Mouse (Mus musculus) ES-Bruce4 (cell line): Measurements from ENCODE around the gene Car9. TPM values are rescaled to one million over a fixed set of nuclear protein-coding genes. Genes with fewer than 3 reads are reported as not detected.
"Not testable (repeated sequence)": the region's sequence is repeated elsewhere in the genome, so short reads cannot be mapped to it uniquely, and the experiment has no call there.

ENCODE experiments used
- H3K27ac ChIP-seq: 2 replicates; pipeline ENCODE4 v1.5.1; 2012; ENCODE audit warnings: low read length, inconsistent platforms; ENCODE audit not compliant: insufficient read depth
- H3K27me3 ChIP-seq: 2 replicates; pipeline ENCODE4 v1.6.1; 2012; ENCODE audit warnings: mild to moderate bottlenecking, low read length, inconsistent platforms; ENCODE audit not compliant: control insufficient read depth, poor library complexity, insufficient read depth, severe bottlenecking
- H3K36me3 ChIP-seq: 2 replicates; pipeline ENCODE4 v1.6.1; 2012; ENCODE audit warnings: inconsistent platforms, mild to moderate bottlenecking, low read length, moderate library complexity; ENCODE audit not compliant: control insufficient read depth, poor library complexity, insufficient read depth, severe bottlenecking
- H3K4me1 ChIP-seq: one replicate; pipeline ENCODE4 v1.8.1; 2011; ENCODE audit warnings: low read length; ENCODE audit not compliant: control insufficient read depth, insufficient read depth
- H3K4me3 ChIP-seq: 2 replicates; pipeline ENCODE4 v1.5.1; 2011; ENCODE audit warnings: low read depth, mild to moderate bottlenecking, low read length
- H3K9ac ChIP-seq: 2 replicates; pipeline ENCODE4 v1.6.1; 2012; ENCODE audit warnings: low read depth, mild to moderate bottlenecking, inconsistent platforms; ENCODE audit not compliant: poor library complexity, severe bottlenecking
- H3K9me3 ChIP-seq: replicated peaks from 2 replicates; pipeline ENCODE4 v1.6.1; 2012; ENCODE audit warnings: mild to moderate bottlenecking, low read length, inconsistent platforms; ENCODE audit not compliant: control insufficient read depth, poor library complexity, insufficient read depth, severe bottlenecking
- CTCF ChIP-seq: IDR thresholded peaks from one replicate; pipeline ENCODE4 v1.8.1; 2011; ENCODE audit warnings: low read depth, low read length
- EP300 ChIP-seq: IDR thresholded peaks from 2 replicates; pipeline ENCODE4 v1.6.1; 2011; ENCODE audit warnings: low read depth, low read length; ENCODE audit not compliant: insufficient read depth
- POLR2A ChIP-seq: IDR thresholded peaks from one replicate; pipeline ENCODE4 v1.8.1; 2011; ENCODE audit warnings: low read length; ENCODE audit not compliant: insufficient read depth
- polyA plus RNA-seq: library from polyadenylated mRNA; stranded (reverse); fragments of >200 nt; gene quantifications from 2 replicates; pipeline ENCODE4 v1.2.4, GENCODE M21; 2011; ENCODE audit warnings: low read depth; ENCODE audit not compliant: missing spikeins, insufficient read depth, insufficient read length

The Car9 gene
- polyA plus RNA-seq, 1 experiment = 0.61 TPM

GRCm38 (mm10) chr4:43542044-43542443 lies 35.3 kb downstream of the Car9 start:
- peaks cover 83% of the 10 kb centered on the region for H3K36me3 ChIP-seq
- peaks cover 43% of the 10 kb centered on the region for H3K9me3 ChIP-seq
- no peaks in the 10 kb centered on the region for H3K27me3 ChIP-seq
- H3K27ac ChIP-seq = no peak overlapping the region
- H3K9ac ChIP-seq = no peak overlapping the region
- TF ChIP-seq POLR2A (no peak), EP300 (no peak), CTCF (no peak)
- no peak overlapping the region for H3K4me3 ChIP-seq
- H3K4me1 ChIP-seq = no peaks in the 10 kb centered on the region

GRCm38 (mm10) chr4:43546375-43547047 lies 39.7 kb downstream of the Car9 start:
- H3K27ac ChIP-seq = no peak overlapping the region
- no peak overlapping the region for H3K4me3 ChIP-seq
- TF ChIP-seq CTCF = no peak
- no peak for TF ChIP-seq POLR2A
- no peak for TF ChIP-seq EP300
- H3K9ac ChIP-seq = no peak overlapping the region
- H3K9me3 ChIP-seq = peaks cover 25% of the 10 kb centered on the region
- no peaks in the 10 kb centered on the region for H3K4me1 ChIP-seq
- H3K36me3 ChIP-seq = peaks cover 70% of the 10 kb centered on the region
- no peaks in the 10 kb centered on the region for H3K27me3 ChIP-seq

GRCm38 (mm10) chr4:43547160-43547559 lies 40.4 kb downstream of the Car9 start:
- H3K27me3 ChIP-seq = no peaks in the 10 kb centered on the region
- no peak overlapping the region for H3K4me3 ChIP-seq
- TF ChIP-seq CTCF (no peak), POLR2A (no peak), EP300 (no peak)
- peaks cover 66% of the 10 kb centered on the region for H3K36me3 ChIP-seq
- no peak overlapping the region for H3K27ac ChIP-seq
- H3K9me3 ChIP-seq = peaks cover 18% of the 10 kb centered on the region
- H3K4me1 ChIP-seq = no peaks in the 10 kb centered on the region
- H3K9ac ChIP-seq = no peak overlapping the region

- Histone ChIP-seq H3K36me3 (peaks cover 65% of the 10 kb centered on the region), H3K9me3 (no peaks in the 10 kb centered on the region), H3K4me1 (no peaks in the 10 kb centered on the region), H3K9ac (no peak overlapping the region), H3K27ac (no peak overlapping the region), H3K27me3 (no peaks in the 10 kb centered on the region), H3K4me3 (no peak overlapping the region)
- TF ChIP-seq POLR2A (no peak), EP300 (no peak), CTCF (no peak)
Measured at GRCm38 (mm10) chr4:43549055-43549454, 42.3 kb downstream of the Car9 start.

GRCm38 (mm10) chr4:43551854-43552253 lies 45.1 kb downstream of the Car9 start:
- not testable (repeated sequence) for H3K4me3 ChIP-seq, H3K4me1 ChIP-seq, H3K27ac ChIP-seq, H3K9ac ChIP-seq, H3K27me3 ChIP-seq, H3K9me3 ChIP-seq
- H3K36me3 ChIP-seq = peaks cover 59% of the 10 kb centered on the region

GRCm38 (mm10) chr4:43552437-43552836 lies 45.7 kb downstream of the Car9 start:
- H3K27me3 ChIP-seq = no peaks in the 10 kb centered on the region
- H3K4me1 ChIP-seq = peaks cover 5% of the 10 kb centered on the region
- peaks cover 59% of the 10 kb centered on the region for H3K36me3 ChIP-seq
- no peak overlapping the region for H3K4me3 ChIP-seq
- H3K27ac ChIP-seq = no peak overlapping the region
- TF ChIP-seq EP300 (no peak), POLR2A (no peak), CTCF (no peak)
- no peaks in the 10 kb centered on the region for H3K9me3 ChIP-seq
- no peak overlapping the region for H3K9ac ChIP-seq
